Mouse (Mus musculus) C3H10T1/2 (cell line): ENCODE results near the gene Lst1. TPM values are rescaled to one million over a fixed set of nuclear protein-coding genes. Genes with fewer than 3 reads are reported as not detected.

Experiments
- polyA plus RNA-seq, 2 experiments: library from polyadenylated mRNA; unstranded; fragments of >200 nt; fragmentation: generic; extraction: Trizol; gene quantifications; one replicate each; pipeline ENCODE4 v1.2.1; 2012; ENCODE audit warnings: missing spikeins in 2 of 2

Lst1 gene
- polyA plus RNA-seq = 10 to 100 TPM in 1 of 2 experiments, 1 to 10 TPM in 1; 1.9 to 10.8 TPM

DNA sequence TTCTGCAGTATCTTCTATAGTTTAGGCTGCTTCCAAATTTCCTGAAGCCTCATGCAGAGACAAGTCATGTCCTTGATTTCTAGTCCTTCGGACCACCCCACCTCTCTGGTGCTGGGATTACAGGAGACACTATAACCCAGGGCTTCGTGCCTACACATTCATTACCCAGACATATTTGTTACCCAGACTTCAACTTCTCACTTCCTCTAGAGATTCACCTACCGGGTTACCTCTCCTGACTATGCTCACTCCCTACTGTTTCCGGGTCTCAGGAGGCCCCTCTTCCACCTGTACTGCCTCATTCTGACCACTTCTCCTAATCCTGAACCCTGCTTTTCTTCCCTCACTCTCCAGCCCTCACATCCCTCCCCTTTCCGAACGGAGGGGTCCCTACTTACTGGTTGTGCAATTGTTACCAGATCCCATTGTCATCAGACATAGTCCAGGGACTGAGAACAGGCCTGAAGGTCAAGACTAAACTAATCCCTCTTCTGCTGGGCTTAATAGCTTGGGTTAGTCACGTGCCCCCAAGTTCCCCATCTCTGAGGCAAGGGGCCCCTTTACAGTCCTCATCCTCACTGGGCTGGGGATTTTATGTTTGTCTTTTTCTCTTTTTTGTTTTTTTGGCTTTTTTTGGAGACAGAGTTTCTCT, at the start of gene Lst1:
TSS of gene Lst1 (minus strand) at position 481 of the 652 bp plus-strand sequence.

DNA sequence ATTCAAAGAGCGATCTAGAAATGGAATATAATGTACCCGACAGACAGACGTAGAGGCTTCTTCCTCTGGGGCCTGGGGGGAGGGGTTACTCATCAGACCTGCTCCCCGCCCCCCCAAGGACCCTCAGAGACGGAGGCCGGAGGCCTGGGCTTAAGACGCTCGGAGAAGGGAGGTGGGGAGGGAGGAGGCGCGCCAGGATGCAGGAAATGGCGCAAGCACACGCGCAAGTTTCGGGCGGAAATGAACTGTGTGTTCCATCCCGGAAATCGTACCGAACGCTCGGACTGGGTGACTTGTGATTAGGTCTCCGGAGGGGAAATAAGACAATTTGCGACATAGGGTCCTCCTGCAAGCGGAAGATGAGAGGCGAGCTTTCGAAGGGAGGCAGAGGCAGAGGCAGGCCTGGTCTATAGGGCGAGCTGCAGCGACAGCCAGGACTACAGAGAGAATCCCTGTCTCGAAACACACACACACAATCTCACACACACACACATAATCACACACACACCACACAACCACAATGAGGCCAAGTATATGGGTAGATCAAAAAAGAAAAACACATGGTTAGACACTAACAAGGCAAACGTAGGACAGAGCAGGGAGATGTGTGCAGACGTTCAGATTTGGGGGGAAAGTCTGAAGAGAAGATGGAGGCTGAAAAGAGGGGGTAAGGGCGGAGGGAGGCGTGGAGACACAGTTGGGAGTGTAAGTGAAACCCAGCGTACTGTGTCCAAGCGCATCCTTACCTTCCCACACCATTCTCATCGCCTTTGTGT, 47.6 kb upstream of the Lst1 start, which contains the start of gene Nfkbil1:
TSS of gene Nfkbil1 (minus strand) at position 179 of the 776 bp plus-strand sequence.

DNA sequence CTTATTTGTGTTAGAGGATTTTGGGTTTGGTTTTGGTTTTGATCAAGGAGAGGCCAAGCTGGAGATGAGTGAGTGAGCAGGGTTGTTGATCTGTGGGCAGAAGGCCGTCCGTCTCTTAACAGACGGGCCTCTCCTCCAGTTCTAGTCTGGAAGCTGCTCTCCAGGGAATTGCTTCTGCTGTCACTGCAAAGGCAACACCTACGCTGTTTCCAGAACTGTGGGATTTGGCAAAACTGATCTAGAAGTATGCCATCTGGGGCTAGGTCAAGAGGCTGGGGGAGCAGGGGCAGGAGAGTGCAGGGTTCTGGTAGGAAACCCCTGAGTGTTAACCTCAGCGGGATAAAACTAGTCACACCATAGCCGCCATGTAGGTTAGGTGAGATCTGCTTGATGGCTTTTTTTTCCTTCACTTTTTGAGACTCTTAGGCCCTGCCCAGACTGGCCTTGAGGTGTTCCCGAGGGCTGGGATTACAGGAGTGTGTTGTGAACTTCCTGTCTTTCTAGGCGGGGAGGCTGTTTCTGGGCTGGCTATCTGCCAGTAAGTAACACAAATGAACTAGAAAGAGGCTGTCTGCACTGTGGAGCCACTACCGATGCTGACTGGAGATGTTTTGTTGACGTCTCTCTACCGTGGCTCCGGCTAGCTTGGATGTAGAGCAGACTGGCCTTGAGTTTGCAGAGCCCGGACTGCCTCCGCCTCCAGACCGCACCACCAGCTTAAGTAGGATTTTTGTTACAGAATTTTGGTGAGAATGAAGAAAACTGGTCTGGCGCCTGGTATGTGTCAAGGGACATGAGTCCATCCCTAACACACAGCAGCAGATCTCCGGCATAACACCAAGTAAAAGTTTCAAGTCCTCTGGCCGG, 45.1 kb upstream of the Lst1 start, which contains the start of gene Atp6v1g2:
TSS of gene Atp6v1g2 (plus strand) at position 547 of the 867 bp plus-strand sequence.

DNA sequence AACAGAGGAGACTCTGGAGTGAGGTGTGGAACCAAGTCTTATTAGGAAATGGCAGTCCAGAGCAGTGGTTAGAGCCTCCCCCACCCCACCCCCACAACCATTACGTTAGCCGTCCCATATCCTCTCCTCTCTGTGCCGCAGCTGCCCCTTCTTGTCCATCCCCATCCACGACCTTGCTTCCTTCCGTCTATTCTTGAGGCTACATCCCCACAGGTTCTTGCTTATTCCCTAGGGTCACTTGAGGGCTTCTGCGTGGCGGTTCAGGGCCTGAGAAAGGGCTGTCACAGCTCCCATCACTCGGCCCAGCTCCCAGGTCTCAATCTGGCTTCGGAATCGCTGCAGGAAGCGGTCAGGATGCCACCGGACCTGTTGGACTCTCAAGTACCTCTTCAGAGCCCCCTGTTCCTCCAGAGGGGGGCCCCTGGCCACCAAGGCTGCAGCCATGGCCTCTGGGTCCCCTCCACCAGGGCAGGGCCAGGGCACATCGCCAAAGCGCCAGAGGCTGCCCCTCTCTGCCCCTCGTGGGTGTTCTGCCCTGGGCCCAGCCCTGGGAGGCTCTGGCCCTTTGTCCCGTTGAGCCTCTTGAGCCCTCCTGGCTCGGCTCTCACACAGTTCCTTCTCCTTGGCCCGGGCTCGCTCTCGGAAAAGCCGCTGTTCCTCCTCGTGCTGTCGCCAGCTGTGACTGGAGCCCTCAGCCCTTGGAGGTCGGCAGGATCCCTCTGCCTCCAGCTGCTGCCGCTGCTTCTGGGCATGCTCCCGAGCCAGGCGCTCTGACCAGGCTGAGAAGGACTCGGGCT, 32.1 kb upstream of the Lst1 start, which contains the start of gene Gm16181:
TSS of gene Gm16181 (plus strand) at position 679 of the 797 bp plus-strand sequence.

DNA sequence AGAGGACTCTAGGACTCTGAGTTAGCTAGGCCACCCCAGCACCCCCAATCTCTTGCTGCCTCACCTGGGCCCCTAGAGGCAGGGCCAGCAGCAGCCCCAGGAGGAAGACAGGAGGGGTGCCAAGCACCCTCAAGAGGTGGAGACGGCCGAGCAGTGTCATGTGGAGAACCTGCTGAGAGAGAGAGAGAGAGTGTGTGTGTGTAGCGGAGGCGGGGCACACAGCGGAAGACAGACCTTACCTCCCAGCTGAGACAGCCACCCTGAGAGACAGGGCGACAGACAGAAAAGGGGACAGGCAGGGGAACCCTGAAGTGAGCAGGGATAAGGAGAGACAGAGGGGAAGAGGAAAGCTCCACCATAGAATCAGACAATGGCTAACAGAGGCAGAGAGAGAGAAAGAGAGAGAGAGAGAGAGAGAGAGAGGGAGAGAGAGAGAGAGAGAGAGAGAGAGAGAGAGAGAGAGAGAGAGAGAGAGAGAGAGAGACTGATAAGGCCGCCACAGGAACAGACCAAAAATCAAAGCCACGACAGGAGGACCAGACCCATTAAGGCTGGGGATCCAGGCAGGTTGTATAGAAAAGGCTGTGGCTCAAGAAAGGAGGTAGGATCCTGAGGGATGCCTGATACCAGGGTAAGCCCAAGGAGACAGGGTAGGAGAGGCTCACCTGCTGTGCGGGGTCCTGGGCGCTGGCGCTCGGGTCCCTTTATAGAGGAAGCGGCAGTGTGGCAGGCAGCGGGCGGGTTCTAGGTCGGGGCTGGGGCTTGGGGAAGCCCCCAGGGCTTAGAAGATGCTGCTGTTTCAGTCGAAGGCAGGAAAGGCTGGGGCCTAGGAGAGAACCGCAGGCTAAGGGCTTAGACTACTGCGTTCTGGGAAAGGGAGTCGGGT, 16.5 kb upstream of the Lst1 start, which contains the start of gene Lta:
TSS of gene Lta (minus strand) at position 858 of the 886 bp plus-strand sequence.

DNA sequence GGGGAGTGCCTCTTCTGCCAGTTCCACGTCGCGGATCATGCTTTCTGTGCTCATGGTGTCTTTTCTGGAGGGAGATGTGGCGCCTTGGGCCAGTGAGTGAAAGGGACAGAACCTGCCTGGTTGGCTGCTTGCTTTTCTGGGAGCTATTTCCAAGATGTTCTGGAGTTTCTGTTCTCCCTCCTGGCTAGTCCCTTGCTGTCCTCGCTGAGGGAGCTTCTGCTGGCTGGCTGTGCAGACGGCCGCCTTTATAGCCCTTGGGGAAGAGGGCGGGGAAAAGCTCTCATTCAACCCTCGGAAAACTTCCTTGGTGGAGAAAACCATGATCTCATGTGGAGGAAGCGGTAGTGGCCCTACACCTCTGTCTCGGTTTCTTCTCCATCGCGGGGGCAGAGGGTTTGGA, 13.5 kb upstream of the Lst1 start, which contains the start of gene Tnf:
TSS of gene Tnf (minus strand) at position 221 of the 400 bp plus-strand sequence.

DNA sequence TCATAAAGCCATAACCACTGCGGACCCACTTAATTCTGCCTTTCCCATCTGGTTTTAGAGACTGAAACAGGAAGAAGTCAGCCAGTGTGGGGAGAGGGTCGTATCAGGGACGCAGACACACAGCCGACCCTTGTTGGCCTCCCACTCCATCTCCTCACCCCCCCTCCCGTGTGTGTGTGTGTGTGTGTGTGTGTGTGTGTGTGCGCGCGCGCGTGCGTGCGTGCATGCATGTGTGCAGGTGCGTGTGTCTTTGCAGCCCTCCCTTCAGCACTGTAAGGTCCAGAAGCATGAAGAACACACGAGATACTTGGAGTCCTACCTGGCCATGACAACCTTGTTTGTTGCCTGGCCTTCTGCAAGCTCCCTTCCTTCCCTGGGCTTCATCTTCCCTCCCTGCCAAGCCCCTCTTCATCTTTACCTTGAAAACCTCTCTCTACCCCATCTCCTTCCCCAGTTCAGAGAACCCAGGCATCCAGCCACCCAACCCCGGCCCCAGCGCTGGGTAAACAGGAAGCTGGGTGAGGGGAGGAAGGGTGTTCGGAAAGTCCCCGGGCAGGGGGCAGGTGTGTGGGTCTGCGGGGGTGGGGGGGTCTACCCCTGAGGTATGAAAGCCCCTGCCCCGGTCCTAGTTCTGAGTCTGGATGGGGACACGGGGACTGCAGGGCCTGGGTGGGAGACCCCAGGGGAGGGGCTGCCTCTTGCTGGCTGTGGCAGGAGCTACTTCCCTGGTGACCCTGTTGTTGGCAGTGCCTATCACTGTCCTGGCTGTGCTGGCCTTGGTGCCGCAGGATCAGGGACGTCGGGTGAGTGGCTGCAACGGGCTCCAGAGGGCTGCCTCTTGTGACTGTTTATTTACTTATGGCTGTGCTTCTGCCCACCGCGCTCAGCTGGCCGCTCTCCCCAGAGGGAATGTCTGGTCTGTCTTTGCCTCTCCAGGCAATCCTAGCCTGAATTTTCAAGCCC, 5.9 kb upstream of the Lst1 start, which contains the start of gene Ltb:
TSS of gene Ltb (plus strand) at position 559 of the 963 bp plus-strand sequence.

DNA sequence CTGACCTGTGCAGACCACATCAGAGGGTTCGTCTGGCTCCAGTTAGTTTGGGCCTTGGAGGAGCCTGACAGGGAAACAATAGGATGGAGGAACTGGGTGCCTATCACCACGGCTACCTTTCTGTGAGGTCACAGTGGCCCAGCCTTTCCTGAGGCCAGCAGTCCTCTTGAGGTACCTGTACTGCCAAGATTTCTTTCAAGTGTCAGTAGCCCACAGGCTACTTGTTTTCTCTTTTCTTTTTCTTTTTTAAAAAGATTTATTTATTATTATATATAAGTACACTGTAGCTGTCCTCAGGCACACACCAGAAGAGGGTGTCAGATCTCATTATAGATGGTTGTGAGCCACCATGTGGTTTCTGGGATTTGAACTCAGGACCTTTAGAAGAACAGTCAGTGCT, 12.3 kb downstream of the Lst1 start, which contains the start of gene Aif1:
TSS of gene Aif1 (minus strand) at position 101 of the 400 bp plus-strand sequence.

DNA sequence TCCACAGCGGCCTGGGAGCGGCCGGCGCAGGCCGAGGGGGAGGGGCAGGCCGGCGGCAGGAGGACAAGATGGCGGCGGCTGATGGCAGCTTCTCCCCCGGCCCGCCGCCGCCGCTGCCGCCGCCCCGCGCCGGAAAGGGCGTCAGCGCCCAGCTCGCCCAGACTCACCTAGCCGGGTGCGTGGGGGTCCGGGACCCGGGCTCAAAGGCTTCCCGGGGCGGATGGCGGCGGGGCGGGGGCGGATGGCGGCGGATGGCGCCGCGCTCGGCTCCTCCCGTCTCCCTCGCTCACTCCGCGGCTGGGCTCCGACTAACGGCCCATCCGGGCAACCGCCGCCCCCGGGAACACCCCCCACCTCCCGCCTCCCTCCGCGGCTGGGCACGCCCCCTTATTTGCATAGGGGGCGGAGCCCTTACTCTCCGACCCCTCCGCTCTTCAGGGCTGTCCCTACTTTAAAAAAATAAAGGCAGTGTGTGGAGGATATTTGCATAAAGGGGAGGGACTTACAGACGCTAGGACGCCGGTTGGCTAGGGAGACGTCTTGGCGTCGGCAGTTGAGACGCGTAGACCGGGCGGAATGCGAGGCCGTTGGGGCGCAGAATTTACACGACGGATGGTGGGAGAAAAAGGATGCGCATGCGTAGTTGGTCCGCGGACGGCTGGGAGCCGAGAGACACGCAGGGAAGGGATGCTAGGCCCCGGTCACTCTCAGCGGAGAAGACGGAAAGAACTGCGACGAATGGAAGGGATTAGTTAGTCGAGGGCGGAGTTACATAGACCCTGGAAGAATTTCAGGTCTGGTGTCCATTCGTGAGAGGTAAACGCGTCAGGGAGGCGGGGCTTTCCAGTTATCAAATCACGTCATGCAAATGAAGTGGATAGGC, 23.4 kb downstream of the Lst1 start, which contains the start of gene Prrc2a:
TSS of gene Prrc2a (minus strand) at position 330 of the 883 bp plus-strand sequence.

Other genes starting within 250 kb of the Lst1 start
- gene Hspa1b, start 229.2 kb downstream of the Lst1 start, polyA plus RNA-seq = 10 to 100 TPM in 1 of 2 experiments, 1 to 10 TPM in 1; 5.1 to 34.0 TPM
- gene Gm20481, start 218.5 kb downstream of the Lst1 start, polyA plus RNA-seq = not detected
- under 1 TPM; 0.08 to 0.32 TPM for gene Hspa1a, start 216.3 kb downstream of the Lst1 start, polyA plus RNA-seq
- 1 to 10 TPM in 1 of 2 experiments, under 1 TPM in 1; 0.16 to 1.9 TPM for gene Hspa1l, start 215.7 kb downstream of the Lst1 start, polyA plus RNA-seq
- 100 to 1,000 TPM in 1 of 2 experiments, 10 to 100 TPM in 1; 85.9 to 302 TPM for gene Lsm2, start 206.6 kb downstream of the Lst1 start, polyA plus RNA-seq
- gene Vars, start 187.5 kb downstream of the Lst1 start, polyA plus RNA-seq = 100 to 1,000 TPM; 118 to 278 TPM
- under 1 TPM; 0.02 to 0.09 TPM for gene Vwa7, start 171.9 kb downstream of the Lst1 start, polyA plus RNA-seq
- 1 to 10 TPM in 1 of 2 experiments, under 1 TPM in 1; 0.81 to 2.6 TPM for gene Sapcd1, start 160.4 kb downstream of the Lst1 start, polyA plus RNA-seq
- 1 to 10 TPM; 2.2 to 3.3 TPM for gene Msh5, start 141.7 kb downstream of the Lst1 start, polyA plus RNA-seq
- 100 to 1,000 TPM; 603 to 758 TPM for gene Clic1, start 138.5 kb downstream of the Lst1 start, polyA plus RNA-seq
- 100 to 1,000 TPM in 1 of 2 experiments, 10 to 100 TPM in 1; 66.2 to 309 TPM for gene Ddah2, start 129.4 kb downstream of the Lst1 start, polyA plus RNA-seq
- 1 to 10 TPM in 1 of 2 experiments, under 1 TPM in 1; 0.11 to 1.9 TPM for gene Ly6g6c, start 123.1 kb downstream of the Lst1 start, polyA plus RNA-seq
- gene Mpig6b, start 122.3 kb downstream of the Lst1 start, polyA plus RNA-seq = under 1 TPM in 1 of 2 experiments, not detected in 1; 0.14 TPM
- not detected for gene Ly6g6e, start 111.5 kb downstream of the Lst1 start, polyA plus RNA-seq
- gene Ly6g6d, start 110.4 kb downstream of the Lst1 start, polyA plus RNA-seq = not detected
- not detected for gene Ly6g6f, start 102.8 kb downstream of the Lst1 start, polyA plus RNA-seq
- gene Abhd16a, start 99.2 kb downstream of the Lst1 start, polyA plus RNA-seq = 100 to 1,000 TPM in 1 of 2 experiments, 10 to 100 TPM in 1; 38.3 to 112 TPM
- not detected for gene Ly6g5c, start 80.2 kb downstream of the Lst1 start, polyA plus RNA-seq
- under 1 TPM; 0.12 to 0.45 TPM for gene Ly6g5b, start 73.0 kb downstream of the Lst1 start, polyA plus RNA-seq
- gene Gpank1, start 67.0 kb downstream of the Lst1 start, polyA plus RNA-seq = 10 to 100 TPM; 21.2 to 31.6 TPM
- gene Csnk2b, start 66.4 kb downstream of the Lst1 start, polyA plus RNA-seq = 100 to 1,000 TPM; 326 to 608 TPM
- 10 to 100 TPM in 1 of 2 experiments, 1 to 10 TPM in 1; 6.0 to 17.0 TPM for gene D17H6S53E, start 62.1 kb downstream of the Lst1 start, polyA plus RNA-seq
- under 1 TPM in 1 of 2 experiments, not detected in 1; 0.44 TPM for gene Apom, start 56.4 kb downstream of the Lst1 start, polyA plus RNA-seq
- 100 to 1,000 TPM; 261 to 413 TPM for gene Bag6, start 53.3 kb downstream of the Lst1 start, polyA plus RNA-seq
- gene Prrc2a, start 23.5 kb downstream of the Lst1 start, polyA plus RNA-seq = 100 to 1,000 TPM; 216 to 365 TPM
- gene Aif1, start 12.4 kb downstream of the Lst1 start, polyA plus RNA-seq = under 1 TPM in 1 of 2 experiments, not detected in 1; 0.47 TPM
- under 1 TPM; 0.05 to 0.06 TPM for gene Ltb, start 6.0 kb upstream of the Lst1 start, polyA plus RNA-seq
- gene Tnf, start 13.6 kb upstream of the Lst1 start, polyA plus RNA-seq = not detected
- gene Lta, start 16.9 kb upstream of the Lst1 start, polyA plus RNA-seq = under 1 TPM; 0.12 to 0.13 TPM
- under 1 TPM in 1 of 2 experiments, not detected in 1; 0.20 TPM for gene Gm16181, start 32.4 kb upstream of the Lst1 start, polyA plus RNA-seq
- 1 to 10 TPM; 1.8 to 4.6 TPM for gene Atp6v1g2, start 45.2 kb upstream of the Lst1 start, polyA plus RNA-seq
- 10 to 100 TPM; 26.9 to 35.6 TPM for gene Nfkbil1, start 47.4 kb upstream of the Lst1 start, polyA plus RNA-seq
- gene Ddx39b, start 53.3 kb upstream of the Lst1 start, polyA plus RNA-seq = 100 to 1,000 TPM; 295 to 318 TPM
- gene H2-D1, start 74.3 kb upstream of the Lst1 start, polyA plus RNA-seq = 10 to 100 TPM; 15.2 to 43.8 TPM
- gene H2-Q1, start 132.0 kb upstream of the Lst1 start, polyA plus RNA-seq = 1 to 10 TPM; 1.8 to 5.9 TPM
- under 1 TPM in 1 of 2 experiments, not detected in 1; 0.05 TPM for gene H2-Q2, start 153.8 kb upstream of the Lst1 start, polyA plus RNA-seq
- gene H2-Q4, start 191.2 kb upstream of the Lst1 start, polyA plus RNA-seq = 10 to 100 TPM in 1 of 2 experiments, under 1 TPM in 1; 0.61 to 14.6 TPM
- gene H2-Q6, start 236.4 kb upstream of the Lst1 start, polyA plus RNA-seq = under 1 TPM in 1 of 2 experiments, not detected in 1; 0.05 TPM